Mouse (Mus musculus): Measurements from ENCODE around the gene Fktn.

GRCm38 (mm10) chr4:53691418-53691817 is 22.4 kb upstream of the Fktn start:
- TF ChIP-seq CTCF (IDR thresholded peaks at IDR 0.05; ENCODE audit: extremely low read depth, insufficient read length, insufficient replicate concordance, low read depth, low read length) (no peak), POLR2A (IDR thresholded peaks at IDR 0.05; ENCODE audit: low read depth, low read length) (no peak)

Data from small intestine, adult 2 months (tissue).